Mouse (Mus musculus): ENCODE data around the gene Tial1.

DNA sequence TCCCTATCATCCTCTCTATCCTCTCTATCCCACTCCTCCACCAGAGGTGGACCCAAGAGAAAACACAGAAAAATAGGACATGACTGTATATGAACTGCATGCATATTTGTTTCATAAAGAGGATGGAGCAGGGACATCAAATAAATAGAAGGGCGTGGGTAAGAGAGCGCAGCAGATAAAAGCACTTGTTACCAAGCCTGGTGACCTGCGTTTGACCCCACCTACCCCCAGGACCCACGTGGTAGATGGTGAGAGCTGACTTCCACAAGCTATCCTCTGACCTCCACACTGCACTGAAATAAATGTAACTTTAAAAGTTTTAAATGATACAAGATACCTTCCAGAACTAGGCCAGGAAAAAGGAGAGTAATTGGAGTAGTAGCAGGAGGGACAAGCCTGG is 67.8 kb downstream of the Tial1 start:
- TF ChIP-seq POLR2A (IDR thresholded peaks at IDR 0.05; ENCODE audit: low read depth, low read length): no peak
- no peak for TF ChIP-seq CTCF (IDR thresholded peaks at IDR 0.05; ENCODE audit: extremely low read depth, insufficient read depth, insufficient read length, insufficient replicate concordance)
